Mouse (Mus musculus): Measurements from ENCODE around the gene Ttc25. TPM values are rescaled to one million over a fixed set of nuclear protein-coding genes. Genes with fewer than 3 reads are reported as not detected.
A peak's percentile ranks its signal among the peaks of the same experiment; 100 is the strongest.

Gene Ttc25
- polyA plus RNA-seq, 1 experiment: 0.06 TPM

DNA sequence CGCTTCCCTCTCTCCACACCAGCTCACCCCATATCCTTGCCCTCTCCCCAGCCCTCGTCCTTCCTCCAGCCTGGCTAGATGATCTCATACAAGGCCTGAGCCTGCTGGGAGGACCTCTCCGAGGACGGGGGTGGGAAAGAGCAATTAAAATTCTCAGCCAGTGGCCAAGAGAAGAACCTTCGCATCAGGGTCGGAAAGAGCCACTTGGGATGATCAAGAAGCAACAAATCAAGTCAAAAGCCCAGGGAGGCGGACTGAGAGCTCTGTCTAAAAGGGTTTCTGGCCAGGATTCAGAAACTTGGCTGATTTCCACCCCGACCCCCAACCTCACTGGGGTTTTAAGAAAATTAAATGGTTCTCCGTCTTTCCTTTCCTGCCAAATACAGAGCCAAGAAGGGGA, 29.1 kb upstream of the Ttc25 start:
- Histone ChIP-seq H3K79me2 (ENCODE audit: control insufficient read depth, insufficient read depth) (peaks cover 7% of the 10 kb centered on the region), H3ac (ENCODE audit: control insufficient read depth, insufficient read length, low read depth) (no peak overlapping the region), H3K79me3 (ENCODE audit: low read depth) (peaks cover 2% of the 10 kb centered on the region), H3K27me3 (ENCODE audit: control insufficient read depth, insufficient read depth, insufficient read length) (no peaks in the 10 kb centered on the region), H3K4me3 (ENCODE audit: insufficient read depth, poor library complexity, severe bottlenecking) (no peak overlapping the region), H3K36me3 (ENCODE audit: control insufficient read depth, insufficient read depth) (peaks cover 99% of the 10 kb centered on the region)
- TF ChIP-seq MAX (IDR thresholded peaks at IDR 0.05) (no peak), CEBPB (IDR thresholded peaks at IDR 0.05; ENCODE audit: low read depth) (no peak), MYOG (IDR thresholded peaks at IDR 0.05; ENCODE audit: control insufficient read depth, extremely low read depth, insufficient read length) (no peak), FOSL1 (IDR thresholded peaks at IDR 0.05; ENCODE audit: insufficient read depth, low read length, poor library complexity, severe bottlenecking) (no peak), MYOD1 (IDR thresholded peaks at IDR 0.05; ENCODE audit: control insufficient read depth, insufficient read length, low read depth) (no peak), USF1 (IDR thresholded peaks at IDR 0.05; ENCODE audit: low read depth) (no peak), CTCF (IDR thresholded peaks at IDR 0.05; ENCODE audit: control insufficient read depth, insufficient read depth, insufficient read length) (no peak)

DNA sequence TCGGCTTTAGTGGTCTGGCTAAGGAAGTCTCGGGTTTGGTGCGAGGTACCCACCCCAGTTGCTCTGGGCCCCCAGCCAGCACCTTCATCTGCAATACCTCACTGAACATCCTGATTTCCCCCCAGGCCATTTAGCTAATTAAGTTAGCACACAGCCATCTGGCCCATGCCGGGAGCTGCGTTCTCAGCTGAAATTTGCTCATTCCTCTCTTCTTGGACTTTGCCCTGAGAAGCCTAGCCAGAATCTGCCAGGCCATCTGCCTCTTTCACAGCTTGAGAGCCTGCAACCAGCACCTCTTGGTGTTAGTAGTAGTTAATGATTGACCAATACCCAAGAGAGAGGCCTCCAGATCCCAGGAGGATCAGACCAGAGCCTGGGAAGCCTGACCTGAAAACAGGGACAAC, 27.2 kb upstream of the Ttc25 start:
- Histone ChIP-seq H3ac (ENCODE audit: control insufficient read depth, insufficient read length, low read depth) (no peak overlapping the region), H3K27me3 (ENCODE audit: control insufficient read depth, insufficient read depth, insufficient read length) (no peaks in the 10 kb centered on the region), H3K4me3 (ENCODE audit: insufficient read depth, poor library complexity, severe bottlenecking) (no peak overlapping the region), H3K79me2 (ENCODE audit: control insufficient read depth, insufficient read depth) (peaks cover 11% of the 10 kb centered on the region), H3K79me3 (ENCODE audit: low read depth) (peaks cover 2% of the 10 kb centered on the region), H3K36me3 (ENCODE audit: control insufficient read depth, insufficient read depth) (peaks cover 99% of the 10 kb centered on the region)
- TF ChIP-seq MAX (IDR thresholded peaks at IDR 0.05): no peak
- no peak for TF ChIP-seq MYOD1 (IDR thresholded peaks at IDR 0.05; ENCODE audit: control insufficient read depth, insufficient read length, low read depth)
- no peak for TF ChIP-seq CTCF (IDR thresholded peaks at IDR 0.05; ENCODE audit: control insufficient read depth, insufficient read depth, insufficient read length)
- no peak for TF ChIP-seq FOSL1 (IDR thresholded peaks at IDR 0.05; ENCODE audit: insufficient read depth, low read length, poor library complexity, severe bottlenecking)

DNA sequence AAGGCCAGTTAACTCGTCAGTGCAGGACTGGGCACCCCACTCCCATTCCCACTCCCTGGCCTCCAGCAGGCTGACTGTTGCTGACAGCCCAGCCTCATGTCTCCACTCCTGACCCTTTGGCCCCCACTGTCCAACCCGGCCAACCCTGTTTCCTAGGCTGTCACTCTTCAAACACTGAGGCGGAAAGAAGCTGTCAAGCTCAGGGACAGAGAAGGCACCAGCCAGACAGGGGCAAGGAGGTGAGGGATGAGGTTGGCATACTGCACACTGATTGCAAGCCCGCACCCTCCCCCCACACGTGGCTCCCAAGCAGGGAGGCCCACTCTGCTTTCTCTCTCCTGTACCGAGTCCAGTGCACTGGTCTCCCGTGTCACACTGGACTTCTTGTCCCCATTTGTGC, 26.2 kb upstream of the Ttc25 start:
- Histone ChIP-seq H3K36me3 (ENCODE audit: control insufficient read depth, insufficient read depth) (peaks cover 97% of the 10 kb centered on the region), H3ac (ENCODE audit: control insufficient read depth, insufficient read length, low read depth) (no peak overlapping the region), H3K79me2 (ENCODE audit: control insufficient read depth, insufficient read depth) (peaks cover 20% of the 10 kb centered on the region), H3K4me3 (ENCODE audit: insufficient read depth, poor library complexity, severe bottlenecking) (peak overlapping the region; percentile 2), H3K27me3 (ENCODE audit: control insufficient read depth, insufficient read depth, insufficient read length) (no peaks in the 10 kb centered on the region), H3K79me3 (ENCODE audit: low read depth) (peaks cover 2% of the 10 kb centered on the region)
- TF ChIP-seq MYOG (IDR thresholded peaks at IDR 0.05; ENCODE audit: control insufficient read depth, extremely low read depth, insufficient read length) (no peak), MYOD1 (IDR thresholded peaks at IDR 0.05; ENCODE audit: control insufficient read depth, insufficient read length, low read depth) (no peak), MAX (IDR thresholded peaks at IDR 0.05) (no peak)

DNA sequence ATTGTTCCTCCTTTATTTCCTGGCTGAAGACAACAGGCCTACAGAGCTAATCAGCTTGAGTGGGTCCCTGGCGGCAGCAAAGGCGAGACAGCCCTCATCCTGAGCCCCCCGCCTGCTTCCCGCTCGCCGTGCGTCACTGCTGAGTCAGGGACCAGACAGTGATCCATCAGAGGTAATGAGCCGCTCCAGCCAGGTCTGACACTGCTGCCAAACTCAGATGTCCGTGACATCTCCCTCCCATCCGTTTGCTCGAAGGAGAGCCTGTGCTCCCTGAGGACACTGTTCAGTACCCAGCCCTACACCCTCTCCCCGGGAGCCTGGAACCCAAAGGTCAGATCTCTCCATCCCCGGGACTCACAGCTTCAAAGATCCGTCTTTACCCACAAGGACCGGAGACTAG, 24.6 kb upstream of the Ttc25 start:
- no peak overlapping the region for H3ac ChIP-seq (ENCODE audit: control insufficient read depth, insufficient read length, low read depth)
- H3K4me3 ChIP-seq (ENCODE audit: insufficient read depth, poor library complexity, severe bottlenecking): no peak overlapping the region
- peaks cover 15% of the 10 kb centered on the region for H3K79me3 ChIP-seq (ENCODE audit: low read depth)
- H3K36me3 ChIP-seq (ENCODE audit: control insufficient read depth, insufficient read depth): peaks cover 81% of the 10 kb centered on the region
- no peaks in the 10 kb centered on the region for H3K27me3 ChIP-seq (ENCODE audit: control insufficient read depth, insufficient read depth, insufficient read length)
- peaks cover 37% of the 10 kb centered on the region for H3K79me2 ChIP-seq (ENCODE audit: control insufficient read depth, insufficient read depth)
- TF ChIP-seq CTCF (IDR thresholded peaks at IDR 0.05; ENCODE audit: control insufficient read depth, insufficient read depth, insufficient read length): no peak
- TF ChIP-seq MYOG (IDR thresholded peaks at IDR 0.05; ENCODE audit: control insufficient read depth, extremely low read depth, insufficient read length): no peak
- no peak for TF ChIP-seq USF1 (IDR thresholded peaks at IDR 0.05; ENCODE audit: low read depth)
- TF ChIP-seq MYOD1 (IDR thresholded peaks at IDR 0.05; ENCODE audit: control insufficient read depth, insufficient read length, low read depth): no peak
- no peak for TF ChIP-seq MAX (IDR thresholded peaks at IDR 0.05)
- TF ChIP-seq CEBPB (IDR thresholded peaks at IDR 0.05; ENCODE audit: low read depth): no peak
- no peak for TF ChIP-seq FOSL1 (IDR thresholded peaks at IDR 0.05; ENCODE audit: insufficient read depth, low read length, poor library complexity, severe bottlenecking)

DNA sequence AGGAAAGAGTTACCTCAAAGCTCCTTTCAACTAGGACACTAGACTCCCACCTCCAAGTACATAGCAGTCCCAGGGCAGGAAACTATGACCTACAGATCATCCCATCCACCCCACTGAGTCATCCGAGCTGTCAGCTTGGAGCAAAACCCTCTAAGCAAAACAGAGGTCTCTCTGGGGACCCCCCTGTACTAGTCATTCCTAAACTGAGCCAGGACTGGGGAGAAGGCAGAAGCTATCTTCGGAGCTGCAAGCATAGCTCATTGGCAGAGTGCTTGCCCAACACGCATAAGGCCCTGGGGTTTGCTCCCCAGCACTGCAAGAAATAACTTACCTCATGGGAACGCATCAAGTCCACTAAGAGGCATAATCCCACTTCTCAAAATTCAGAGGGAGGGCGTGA, 21.0 kb upstream of the Ttc25 start:
- no peak overlapping the region for H3K4me3 ChIP-seq (ENCODE audit: insufficient read depth, poor library complexity, severe bottlenecking)
- H3K27me3 ChIP-seq (ENCODE audit: control insufficient read depth, insufficient read depth, insufficient read length): no peaks in the 10 kb centered on the region
- H3K36me3 ChIP-seq (ENCODE audit: control insufficient read depth, insufficient read depth): peaks cover 45% of the 10 kb centered on the region
- peaks cover 50% of the 10 kb centered on the region for H3K79me2 ChIP-seq (ENCODE audit: control insufficient read depth, insufficient read depth)
- peaks cover 28% of the 10 kb centered on the region for H3K79me3 ChIP-seq (ENCODE audit: low read depth)
- H3ac ChIP-seq (ENCODE audit: control insufficient read depth, insufficient read length, low read depth): no peak overlapping the region
- TF ChIP-seq MAX (IDR thresholded peaks at IDR 0.05) (no peak), MYOG (IDR thresholded peaks at IDR 0.05; ENCODE audit: control insufficient read depth, extremely low read depth, insufficient read length) (no peak), CEBPB (IDR thresholded peaks at IDR 0.05; ENCODE audit: low read depth) (no peak), MYOD1 (IDR thresholded peaks at IDR 0.05; ENCODE audit: control insufficient read depth, insufficient read length, low read depth) (no peak), CTCF (IDR thresholded peaks at IDR 0.05; ENCODE audit: control insufficient read depth, insufficient read depth, insufficient read length) (no peak)

DNA sequence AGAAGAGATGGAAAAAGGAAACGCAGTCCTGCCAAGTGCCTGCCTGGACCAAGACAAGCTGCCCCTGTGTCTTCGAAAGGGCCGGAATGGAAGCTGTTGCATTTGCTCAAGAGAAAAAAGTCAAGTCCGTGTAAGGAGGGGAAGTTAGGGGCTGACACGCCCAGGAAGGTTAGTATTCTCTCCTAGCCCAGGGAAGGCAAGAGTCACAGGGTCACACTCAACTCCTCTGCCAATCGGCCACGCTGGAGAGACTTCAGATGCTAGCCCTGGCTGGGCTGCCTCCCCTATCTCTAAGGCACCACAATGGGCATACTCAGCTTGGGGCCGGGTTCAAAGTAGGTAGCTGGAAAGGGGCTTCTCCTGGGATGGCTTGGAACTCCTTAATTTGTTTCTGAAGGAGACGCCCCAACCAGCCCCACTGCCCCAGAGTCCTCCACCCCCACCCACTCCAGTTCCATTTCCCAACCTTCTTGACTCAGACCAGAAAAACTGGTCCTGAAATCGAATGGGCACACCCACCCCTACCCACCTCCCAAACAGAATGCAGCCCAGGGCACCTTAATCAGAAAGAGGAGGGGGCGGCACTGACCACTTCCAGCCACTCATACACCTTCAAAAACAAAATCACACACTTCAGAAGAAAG, 20.3 kb upstream of the Ttc25 start:
- H3K4me3 ChIP-seq (ENCODE audit: insufficient read depth, poor library complexity, severe bottlenecking): no peak overlapping the region

More for the DNA sequence above, 20.3 kb upstream of the Ttc25 start:
- Histone ChIP-seq H3K79me2 (ENCODE audit: control insufficient read depth, insufficient read depth) (peaks cover 47% of the 10 kb centered on the region), H3K27me3 (ENCODE audit: control insufficient read depth, insufficient read depth, insufficient read length) (no peaks in the 10 kb centered on the region), H3K36me3 (ENCODE audit: control insufficient read depth, insufficient read depth) (peaks cover 38% of the 10 kb centered on the region), H3K79me3 (ENCODE audit: low read depth) (peaks cover 28% of the 10 kb centered on the region), H3ac (ENCODE audit: control insufficient read depth, insufficient read length, low read depth) (no peak overlapping the region)
- no peak for TF ChIP-seq MAX (IDR thresholded peaks at IDR 0.05)
- TF ChIP-seq MYOG (IDR thresholded peaks at IDR 0.05; ENCODE audit: control insufficient read depth, extremely low read depth, insufficient read length): no peak
- TF ChIP-seq MYOD1 (IDR thresholded peaks at IDR 0.05; ENCODE audit: control insufficient read depth, insufficient read length, low read depth): no peak
- TF ChIP-seq USF1 (IDR thresholded peaks at IDR 0.05; ENCODE audit: low read depth): no peak
- TF ChIP-seq CEBPB (IDR thresholded peaks at IDR 0.05; ENCODE audit: low read depth): no peak
- TF ChIP-seq CTCF (IDR thresholded peaks at IDR 0.05; ENCODE audit: control insufficient read depth, insufficient read depth, insufficient read length): no peak
- TF ChIP-seq FOSL1 (IDR thresholded peaks at IDR 0.05; ENCODE audit: insufficient read depth, low read length, poor library complexity, severe bottlenecking): no peak

All from C2C12 (cell line).